Mouse (Mus musculus) liver (tissue): ENCODE measurements around the gene Tnr.
"Not testable (repeated sequence)": the region's sequence is repeated elsewhere in the genome, so short reads cannot be mapped to it uniquely, and the experiment has no call there.

Experiments
- DNase-seq: peaks from one replicate; pipeline ENCODE4 v3.0.0-alpha.2; 2020; ENCODE audit warnings: mixed read lengths

Gene Tnr

GRCm38 (mm10) chr1:159889012-159889765, 365.6 kb downstream of the Tnr start:
- no peak for DNase-seq

GRCm38 (mm10) chr1:159890524-159890923, 367.0 kb downstream of the Tnr start:
- no peak for DNase-seq

- DNase-seq, result no peak
Measured at GRCm38 (mm10) chr1:159895094-159895493, 371.5 kb downstream of the Tnr start.

GRCm38 (mm10) chr1:159899991-159900390, 376.4 kb downstream of the Tnr start:
- DNase-seq, result no peak

GRCm38 (mm10) chr1:159900639-159901038, 377.1 kb downstream of the Tnr start:
- no peak for DNase-seq

- DNase-seq, result no peak
Measured at GRCm38 (mm10) chr1:159901366-159902119, 378.0 kb downstream of the Tnr start.

- no peak for DNase-seq
Measured at GRCm38 (mm10) chr1:159902120-159902497, 378.5 kb downstream of the Tnr start.

- peak; percentile 43 for DNase-seq
Measured at GRCm38 (mm10) chr1:159911006-159911405, 387.4 kb downstream of the Tnr start.

GRCm38 (mm10) chr1:159914726-159915125, 391.2 kb downstream of the Tnr start:
- no peak for DNase-seq

GRCm38 (mm10) chr1:159920571-159920970, 397.0 kb downstream of the Tnr start:
- no peak for DNase-seq

- no peak for DNase-seq
Measured at GRCm38 (mm10) chr1:159923010-159923409, 399.4 kb downstream of the Tnr start.

GRCm38 (mm10) chr1:159924105-159924504, 400.5 kb downstream of the Tnr start:
- DNase-seq, result no peak

GRCm38 (mm10) chr1:159924684-159925083, 401.1 kb downstream of the Tnr start:
- DNase-seq, result no peak

GRCm38 (mm10) chr1:159928681-159929335, 405.2 kb downstream of the Tnr start:
- DNase-seq, result no peak

GRCm38 (mm10) chr1:159932092-159932491, 408.5 kb downstream of the Tnr start:
- no peak for DNase-seq

GRCm38 (mm10) chr1:159932598-159932997, 409.0 kb downstream of the Tnr start:
- DNase-seq, result no peak

GRCm38 (mm10) chr1:159938449-159938848, 414.9 kb downstream of the Tnr start:
- no peak for DNase-seq

- DNase-seq, result no peak
Measured at GRCm38 (mm10) chr1:159939335-159939734, 415.8 kb downstream of the Tnr start.

GRCm38 (mm10) chr1:159953526-159953925, 430.0 kb downstream of the Tnr start:
- no peak for DNase-seq

- DNase-seq, result no peak
Measured at GRCm38 (mm10) chr1:159963351-159963750, 439.8 kb downstream of the Tnr start.

- not testable (repeated sequence) for DNase-seq
Measured at GRCm38 (mm10) chr1:159966286-159966685, 442.7 kb downstream of the Tnr start.

GRCm38 (mm10) chr1:159968395-159968794, 444.8 kb downstream of the Tnr start:
- no peak for DNase-seq

- DNase-seq, result no peak
Measured at GRCm38 (mm10) chr1:159977786-159978185, 454.2 kb downstream of the Tnr start.

- DNase-seq, result no peak
Measured at GRCm38 (mm10) chr1:159979096-159979495, 455.5 kb downstream of the Tnr start.
